Mouse (Mus musculus): ENCODE measurements around the gene Nab2.

DNA sequence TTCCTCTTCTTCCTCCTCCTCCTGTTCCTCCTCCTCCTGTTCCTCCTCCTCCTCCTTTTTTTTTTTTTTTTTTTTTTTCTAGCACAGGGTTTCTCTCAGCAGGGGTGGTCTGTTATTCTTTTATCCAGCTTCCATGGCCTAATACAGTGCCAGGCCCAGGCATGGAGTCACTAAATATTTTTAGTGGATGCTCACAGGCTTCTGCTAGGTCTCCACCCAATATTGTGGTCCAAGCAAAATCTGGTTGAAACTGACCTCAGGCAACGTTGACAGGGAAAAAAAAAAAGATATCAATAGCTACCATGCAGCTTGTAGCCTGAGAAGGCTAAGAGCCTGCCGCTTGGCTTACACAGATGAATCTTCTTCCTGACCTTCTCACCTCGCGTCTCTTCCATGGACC lies 45.7 kb downstream of the Nab2 start:
- TF ChIP-seq MAX (IDR thresholded peaks at IDR 0.05; ENCODE audit: low read length) (no peak), ZKSCAN1 (IDR thresholded peaks at IDR 0.05; ENCODE audit: low read depth, low read length) (no peak), ELF1 (IDR thresholded peaks at IDR 0.05; ENCODE audit: low read depth, low read length) (no peak), CTCF (IDR thresholded peaks at IDR 0.05 in 2 of 3, conservative IDR thresholded peaks at IDR 0.05 in 1 of 3; ENCODE audit: control insufficient read depth in 1 of 3, insufficient read depth in 1 of 3, low read depth in 2 of 3, low read length in 3 of 3, poor library complexity in 1 of 3, severe bottlenecking in 1 of 3) (no peak), POLR2A (IDR thresholded peaks at IDR 0.05; ENCODE audit: control insufficient read depth in 1 of 2, insufficient read depth in 1 of 2, low read depth in 1 of 2, low read length in 2 of 2, poor library complexity in 1 of 2) (no peak)
